Mouse (Mus musculus): ENCODE measurements around the gene Ehbp1l1. TPM values are rescaled to one million over a fixed set of nuclear protein-coding genes. Genes with fewer than 3 reads are reported as not detected.

Gene Ehbp1l1
- total RNA-seq, 2 experiments from 2014 or later: 179 to 191 TPM

- DNase-seq: no peak
These were observed 60.7 kb downstream of the Ehbp1l1 start for GRCm38 (mm10) chr19:5665465-5665864.

GRCm38 (mm10) chr19:5664669-5665257 lies 61.4 kb downstream of the Ehbp1l1 start:
- no peak for DNase-seq

GRCm38 (mm10) chr19:5662981-5663913 lies 62.9 kb downstream of the Ehbp1l1 start, which contains the start of gene Sipa1:
Sipa1 (minus strand) TSS chr19:5663707.
- DNase-seq: peak; percentile 96

GRCm38 (mm10) chr19:5662310-5662709 lies 63.8 kb downstream of the Ehbp1l1 start:
- DNase-seq: no peak

GRCm38 (mm10) chr19:5660942-5661751 lies 65.0 kb downstream of the Ehbp1l1 start:
- DNase-seq: peak; percentile 42

Small RNA genes within 50 kb of the gene (microRNA-seq; reads per million reads assigned to microRNA genes)
- gene Mir6987: 1.0 to 1.4 reads per million in 2 experiments

Other genes starting within 250 kb of the Ehbp1l1 start
- gene Mus81, start 237.9 kb downstream of the Ehbp1l1 start, total RNA-seq (2021): 10 to 100 TPM; 27.9 to 32.9 TPM
- 100 to 1,000 TPM; 719 to 727 TPM for gene Cfl1, start 235.9 kb downstream of the Ehbp1l1 start, total RNA-seq (2021)
- 1 to 10 TPM; 1.5 to 2.1 TPM for gene 1700020D05Rik, start 222.5 kb downstream of the Ehbp1l1 start, total RNA-seq (2021)
- gene Snx32, start 215.8 kb downstream of the Ehbp1l1 start, total RNA-seq (2021): 1 to 10 TPM; 7.8 to 7.9 TPM
- gene Ovol1, start 165.7 kb downstream of the Ehbp1l1 start, total RNA-seq (2021): not detected
- 1 to 10 TPM; 3.8 to 4.6 TPM for gene Ap5b1, start 158.3 kb downstream of the Ehbp1l1 start, total RNA-seq (2021)
- gene Rnaseh2c, start 124.4 kb downstream of the Ehbp1l1 start, total RNA-seq (2021): 10 to 100 TPM; 92.4 to 94.5 TPM
- gene Kat5, start 116.1 kb downstream of the Ehbp1l1 start, total RNA-seq (2021): 10 to 100 TPM; 38.3 to 49.2 TPM
- 10 to 100 TPM; 33.0 to 38.6 TPM for gene Rela, start 88.8 kb downstream of the Ehbp1l1 start, total RNA-seq (2021)
- gene Sipa1, start 62.6 kb downstream of the Ehbp1l1 start, total RNA-seq (2021): 10 to 100 TPM; 40.2 to 42.2 TPM
- gene Map3k11, start 37.6 kb downstream of the Ehbp1l1 start, total RNA-seq (2021): 10 to 100 TPM; 39.8 to 40.0 TPM
- gene Pcnx3, start 37.4 kb downstream of the Ehbp1l1 start, total RNA-seq (2021): 10 to 100 TPM; 42.5 to 42.7 TPM
- not detected for gene Kcnk7, start 21.9 kb downstream of the Ehbp1l1 start, total RNA-seq (2021)
- 10 to 100 TPM; 48.3 to 49.0 TPM for gene Fam89b, start 3.3 kb upstream of the Ehbp1l1 start, total RNA-seq (2021)
- gene Ltbp3, start 14.6 kb upstream of the Ehbp1l1 start, total RNA-seq (2021): 10 to 100 TPM; 78.7 to 79.6 TPM
- 10 to 100 TPM; 60.6 to 69.0 TPM for gene Scyl1, start 45.1 kb upstream of the Ehbp1l1 start, total RNA-seq (2021)
- gene Frmd8, start 149.0 kb upstream of the Ehbp1l1 start, total RNA-seq (2021): 10 to 100 TPM; 18.6 to 20.9 TPM
- gene Slc25a45, start 151.5 kb upstream of the Ehbp1l1 start, total RNA-seq (2021): 1 to 10 TPM; 5.4 to 6.2 TPM
- gene Tigd3, start 167.8 kb upstream of the Ehbp1l1 start, total RNA-seq (2021): 1 to 10 TPM; 2.0 TPM
- 100 to 1,000 TPM; 111 to 119 TPM for gene Dpf2, start 186.7 kb upstream of the Ehbp1l1 start, total RNA-seq (2021)
- gene Cdc42ep2, start 198.5 kb upstream of the Ehbp1l1 start, total RNA-seq (2021): 10 to 100 TPM; 14.2 to 14.7 TPM
- 10 to 100 TPM; 32.9 to 37.1 TPM for gene Pola2, start 237.9 kb upstream of the Ehbp1l1 start, total RNA-seq (2021)